Mouse (Mus musculus) Patski (cell line): ENCODE measurements around the gene Gdf10. TPM values are rescaled to one million over a fixed set of nuclear protein-coding genes. Genes with fewer than 3 reads are reported as not detected.

Experiments used
- ATAC-seq: fragments of 100-300 bp; one replicate; pipeline ENCODE4 v1.8.0; 2021
- CTCF ChIA-PET: fragments of 350-600 bp; sonication (Branson Sonifier 250); formaldehyde crosslinking; loops from one replicate; lab custom pipeline; 2022; ENCODE audit warnings: inconsistent platforms; lab: Charles Lee
- POLR2A ChIA-PET: fragments of 350-600 bp; sonication (Branson Sonifier 250); formaldehyde crosslinking; loops from one replicate; lab custom pipeline; 2022; ENCODE audit warnings: antibody characterized with exemption, inconsistent platforms; lab: Charles Lee
- DNase-seq: peaks from one replicate; pipeline ENCODE4 v3.0.0-alpha.2; 2011; ENCODE audit warnings: low read depth, low spot score
- H3K27me3 ChIP-seq: fragments of 371-371 bp; one replicate; pipeline ENCODE4 v1.5.1; 2021
- CTCF ChIP-seq: fragments of 100-300 bp; IDR thresholded peaks from one replicate; pipeline ENCODE4 v1.5.1; 2021
- in situ Hi-C: fragments of 300-500 bp; cut with MboI; formaldehyde crosslinking; loops from 3 replicates; pipeline ENCODE4 v1.11.1; 2018; ENCODE audit warnings: low pct_unique_long_range_greater_than_20kb, mixed read lengths
- polyA plus RNA-seq: library from polyadenylated mRNA; unstranded; gene quantifications from one replicate; pipeline ENCODE4 v1.2.3, GENCODE M21; 2021

The Gdf10 gene
- polyA plus RNA-seq, 1 experiment from 2014 or later: not detected

GRCm38 (mm10) chr14:33939117-33939516 lies 15.7 kb downstream of the Gdf10 start:
- no peaks in the 10 kb centered on the region for H3K27me3 ChIP-seq
- POLR2A ChIA-PET: no interaction called here
- CTCF ChIA-PET: no interaction called here
- TF ChIP-seq CTCF: no peak
- ATAC-seq (no peak), DNase-seq (no peak)
- in situ Hi-C loops: no loop called here

GRCm38 (mm10) chr14:33940739-33941138 lies 17.4 kb downstream of the Gdf10 start, which contains the start of gene Gdf2:
TSS of gene Gdf2 (plus strand) at chr14:33941039.
- DNase-seq: no peak
- no peak for TF ChIP-seq CTCF
- H3K27me3 ChIP-seq: no peaks in the 10 kb centered on the region
- ChIA-PET CTCF (no interaction called here), POLR2A (no interaction called here)
- ATAC-seq: no peak
- in situ Hi-C loops: no loop called here

- no peak for TF ChIP-seq CTCF
- DNase-seq (no peak), ATAC-seq (no peak)
- CTCF ChIA-PET: no interaction called here
- in situ Hi-C loops: no loop called here
- POLR2A ChIA-PET: no interaction called here
- no peaks in the 10 kb centered on the region for H3K27me3 ChIP-seq
Measured at GRCm38 (mm10) chr14:33942222-33942621, 18.8 kb downstream of the Gdf10 start.

DNA sequence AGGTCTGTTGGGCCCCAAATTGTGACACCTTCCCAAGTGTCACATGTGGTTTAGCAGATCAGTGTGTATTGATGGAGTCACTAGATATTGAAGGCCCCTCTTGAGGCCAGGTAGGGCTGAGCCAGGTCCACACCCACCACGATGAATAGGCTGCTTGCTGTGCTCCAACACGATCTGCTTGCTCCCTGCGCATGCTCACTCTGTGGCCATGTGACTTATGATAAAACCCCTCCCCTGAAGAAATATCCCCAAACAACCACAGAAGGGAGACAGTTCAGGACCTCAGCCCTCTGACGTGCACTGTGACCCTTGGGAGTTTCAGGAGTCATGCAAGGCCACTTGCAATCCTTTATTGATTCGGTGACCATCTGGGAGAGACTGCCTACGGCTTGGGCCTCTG lies 22.7 kb downstream of the Gdf10 start:
- ChIA-PET POLR2A (no interaction called here), CTCF (no interaction called here)
- no peak for ATAC-seq
- in situ Hi-C loops: no loop called here
- no peaks in the 10 kb centered on the region for H3K27me3 ChIP-seq
- no peak for TF ChIP-seq CTCF
- no peak for DNase-seq

- ChIA-PET CTCF (no interaction called here), POLR2A (no interaction called here)
- ATAC-seq (no peak), DNase-seq (no peak)
- peaks cover 21% of the 10 kb centered on the region for H3K27me3 ChIP-seq
- in situ Hi-C loops: no loop called here
- no peak for TF ChIP-seq CTCF
Measured at GRCm38 (mm10) chr14:33952233-33952981, 29.0 kb downstream of the Gdf10 start.

DNA sequence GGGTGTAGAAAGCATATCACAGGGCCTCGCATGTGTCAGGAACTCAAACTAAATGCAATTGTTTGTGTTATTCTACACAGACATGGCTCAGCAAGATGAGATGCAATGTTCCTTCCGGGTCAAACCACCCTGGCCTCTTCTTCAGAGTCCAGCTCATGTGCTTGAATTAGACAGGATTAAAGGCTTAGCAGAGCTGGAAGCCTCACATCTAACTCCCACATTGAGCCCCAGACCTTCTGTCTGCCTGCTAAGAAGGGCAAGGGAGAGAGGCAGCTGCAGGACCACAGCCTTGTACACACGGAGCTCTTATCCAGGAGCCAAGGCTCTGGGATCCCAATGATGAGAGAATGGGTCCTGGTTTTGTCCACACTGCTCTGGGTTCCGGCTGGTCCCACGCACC lies 30.4 kb downstream of the Gdf10 start, which contains the start of gene Rbp3:
Gene Rbp3 (plus strand): TSS at position 243 of the 400 bp plus-strand sequence.
- TF ChIP-seq CTCF: no peak
- CTCF ChIA-PET: no interaction called here
- in situ Hi-C loops: no loop called here

GRCm38 (mm10) chr14:33956055-33956454 lies 32.7 kb downstream of the Gdf10 start:
- in situ Hi-C loops: loop anchor here (5.0 kb wide), 1 partner anchor 446 kb away; no protein-coding TSS in a partner anchor
- ATAC-seq (no peak), DNase-seq (no peak)
- POLR2A ChIA-PET: no interaction called here
- H3K27me3 ChIP-seq: peaks cover 21% of the 10 kb centered on the region
- CTCF ChIA-PET: no interaction called here
- TF ChIP-seq CTCF: no peak

More for the DNA sequence above, 30.4 kb downstream of the Gdf10 start, which contains the start of gene Rbp3:
- POLR2A ChIA-PET: no interaction called here
- ATAC-seq (no peak), DNase-seq (no peak)
- peaks cover 21% of the 10 kb centered on the region for H3K27me3 ChIP-seq

DNA sequence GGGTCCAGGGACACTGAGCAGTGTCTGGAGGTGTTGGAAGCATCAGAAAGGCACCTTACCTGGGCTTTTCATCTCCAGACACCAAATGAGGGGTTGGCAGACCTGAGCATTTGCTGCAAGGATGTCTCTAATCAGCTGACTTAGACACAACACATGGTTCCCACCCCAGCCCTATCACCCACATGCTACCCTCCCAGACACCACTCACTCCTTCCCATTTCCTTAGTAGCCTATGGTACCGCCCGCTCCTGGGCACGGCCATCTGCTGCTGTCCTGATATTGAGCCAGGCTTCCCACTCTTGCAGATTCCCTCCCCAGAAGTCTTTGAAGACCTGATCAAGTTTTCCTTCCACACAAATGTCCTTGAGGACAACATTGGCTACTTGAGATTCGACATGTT lies 34.8 kb downstream of the Gdf10 start:
- ChIA-PET POLR2A (no interaction called here), CTCF (no interaction called here)
- ATAC-seq (no peak), DNase-seq (no peak)
- peaks cover 21% of the 10 kb centered on the region for H3K27me3 ChIP-seq
- in situ Hi-C loops: loop anchor here (5.0 kb wide), 1 partner anchor 444 kb away; no protein-coding TSS in a partner anchor
- no peak for TF ChIP-seq CTCF

DNA sequence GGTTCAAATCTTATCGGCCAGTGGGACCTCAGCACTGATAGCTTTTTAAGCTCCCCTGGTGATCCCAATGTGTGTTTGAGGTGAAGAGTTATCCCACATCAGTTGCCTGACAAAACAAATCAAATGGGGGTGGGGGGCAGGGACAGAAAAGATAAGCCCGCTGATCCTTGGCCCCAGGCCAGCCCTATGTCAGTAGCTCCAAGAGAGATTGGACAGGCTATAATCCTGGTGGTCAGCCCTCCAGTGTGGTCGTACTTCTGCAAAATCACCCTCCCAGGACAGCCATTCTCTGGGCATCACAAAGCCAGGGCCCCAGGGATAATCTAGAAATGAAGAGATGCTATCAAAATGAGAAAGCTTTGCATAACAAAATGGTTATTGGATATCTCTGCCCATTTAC lies 35.5 kb downstream of the Gdf10 start:
- in situ Hi-C loops: loop anchor here (5.0 kb wide), 1 partner anchor 443 kb away; no protein-coding TSS in a partner anchor
- peaks cover 21% of the 10 kb centered on the region for H3K27me3 ChIP-seq
- POLR2A ChIA-PET: no interaction called here
- DNase-seq: no peak
- ATAC-seq: no peak
- CTCF ChIA-PET: interaction anchor here (1.4 kb wide), 1 partner anchor 14 kb away, joined by 4 read pairs; no protein-coding TSS in a partner anchor
- TF ChIP-seq CTCF: no peak

DNA sequence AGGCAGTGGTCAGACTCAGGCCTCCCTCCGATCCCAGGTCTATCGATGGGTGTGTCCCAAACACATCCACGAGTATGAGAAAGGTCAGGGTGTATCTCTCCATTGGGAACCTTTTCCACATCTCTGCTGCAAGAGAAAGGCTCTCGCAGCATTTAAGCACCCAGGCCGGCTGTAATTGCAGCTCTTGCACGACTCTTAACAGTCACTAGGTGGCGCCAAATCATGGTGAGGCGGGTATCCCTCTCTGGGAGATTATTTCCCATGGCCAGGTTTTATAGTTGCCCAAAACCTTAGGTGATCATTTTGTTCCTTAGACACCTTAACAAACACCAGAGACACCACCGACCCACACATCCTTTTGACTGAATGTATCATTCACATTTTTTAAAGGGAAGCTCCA lies 36.0 kb downstream of the Gdf10 start:
- in situ Hi-C loops: loop anchor here (5.0 kb wide), 1 partner anchor 443 kb away; no protein-coding TSS in a partner anchor
- peaks cover 21% of the 10 kb centered on the region for H3K27me3 ChIP-seq
- ATAC-seq (no peak), DNase-seq (no peak)
- POLR2A ChIA-PET: no interaction called here
- CTCF ChIA-PET: interaction anchor here (1.4 kb wide), 1 partner anchor 14 kb away, joined by 4 read pairs; no protein-coding TSS in a partner anchor
- TF ChIP-seq CTCF: no peak

DNA sequence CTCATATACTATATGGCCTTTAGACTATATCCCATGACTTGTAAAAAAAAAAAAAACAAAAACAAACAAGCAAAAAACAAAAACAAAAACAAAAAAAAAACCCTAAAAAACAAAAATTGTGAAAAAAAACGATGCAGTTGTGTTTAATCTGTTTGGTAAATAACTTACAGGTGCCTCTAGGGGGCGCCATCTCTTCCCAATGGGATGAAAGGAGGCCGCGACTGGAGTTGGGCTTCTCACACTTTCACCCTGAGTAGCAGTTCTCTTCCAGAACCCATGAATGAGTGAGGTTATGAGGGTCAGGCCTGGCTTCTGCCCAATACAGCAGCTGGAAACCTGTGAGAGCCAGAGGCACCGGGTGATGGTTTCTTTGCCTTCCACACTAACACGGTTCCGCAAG lies 42.3 kb downstream of the Gdf10 start:
- TF ChIP-seq CTCF: no peak
- ChIA-PET POLR2A (no interaction called here), CTCF (no interaction called here)
- ATAC-seq (no peak), DNase-seq (no peak)
- H3K27me3 ChIP-seq: peaks cover 5% of the 10 kb centered on the region
- in situ Hi-C loops: loop anchor here (10.0 kb wide), 1 partner anchor 139 kb away; the partner anchor contains the start of gene A630023A22Rik
